Mouse (Mus musculus) lung, postnatal 14 days (tissue): ENCODE measurements at regions not wholly inside any gene's neighbourhood (a gene's known extent, or its start where the extent isn't known, plus 50 kb on each side); places are given as distances from the start of the nearest gene placed in this dataset.

Source experiments
- DNase-seq: peaks from one replicate; pipeline ENCODE4 v3.0.0; 2021

DNA sequence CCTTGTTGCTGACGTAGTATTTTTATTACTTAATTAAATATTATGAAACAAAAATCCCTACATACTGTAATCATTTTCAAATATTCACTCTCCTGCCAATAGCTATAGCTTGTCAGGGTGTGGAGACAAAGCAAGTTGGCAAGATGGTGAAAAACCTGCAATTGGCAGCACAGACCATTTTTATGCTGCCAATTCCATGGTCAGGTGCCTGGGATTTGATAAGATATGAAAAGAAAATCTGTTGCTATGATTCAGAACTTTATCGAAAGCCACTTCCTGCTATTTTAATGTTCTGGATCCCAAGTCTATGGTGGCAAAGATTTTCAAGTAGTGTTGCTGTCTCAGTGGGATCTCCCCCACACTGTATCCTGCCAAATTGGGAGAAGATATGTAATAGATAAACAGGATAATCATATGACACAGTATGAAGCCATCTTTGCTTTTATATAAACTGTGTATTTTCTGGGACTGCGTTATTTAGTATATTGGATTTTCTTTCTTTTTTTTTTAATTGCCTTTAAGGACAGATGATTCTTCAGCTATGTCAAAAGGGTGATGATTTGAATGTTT is 165.3 kb upstream of the Lrrc3b start:
- DNase-seq, result no peak

DNA sequence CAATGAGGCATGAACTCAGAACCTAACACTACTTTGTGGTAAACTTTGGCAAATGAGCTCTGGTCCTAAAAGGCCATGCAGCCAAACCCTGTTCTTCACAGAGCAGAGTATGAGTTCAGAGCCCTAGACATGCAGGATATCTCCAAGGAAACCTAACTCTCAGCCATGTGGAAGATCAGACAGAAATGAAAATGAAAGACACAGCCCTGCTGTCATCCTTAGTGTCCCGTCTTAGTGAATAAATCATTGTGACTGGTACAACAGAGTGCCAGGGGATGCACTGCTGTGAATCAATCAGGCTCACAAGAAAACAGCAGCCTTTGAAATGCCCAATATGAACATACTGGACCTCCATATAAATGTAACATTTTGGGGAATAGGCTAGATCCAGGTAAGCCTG is 171.4 kb upstream of the Lrrc3b start:
- DNase-seq, result no peak

DNA sequence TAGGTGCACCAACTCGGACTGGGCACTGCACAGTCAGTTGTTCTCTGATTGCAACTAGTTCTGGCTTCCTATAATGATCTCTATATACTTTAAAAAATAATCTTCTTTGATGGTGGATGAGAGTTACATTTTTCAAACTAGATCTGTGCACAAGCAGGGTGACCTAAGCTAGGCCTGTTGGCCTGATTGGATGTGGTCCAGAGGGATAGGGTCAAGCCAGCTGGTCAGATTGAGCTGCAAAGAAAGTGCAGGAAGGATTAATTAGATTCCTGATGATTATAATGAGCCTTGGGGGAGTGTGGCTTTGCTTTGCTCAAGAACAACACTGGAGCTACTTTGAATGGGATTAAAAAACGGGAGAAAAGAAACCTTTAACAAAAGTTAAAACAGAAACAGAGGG is 195.8 kb upstream of the Lrrc3b start:
- no peak for DNase-seq

DNA sequence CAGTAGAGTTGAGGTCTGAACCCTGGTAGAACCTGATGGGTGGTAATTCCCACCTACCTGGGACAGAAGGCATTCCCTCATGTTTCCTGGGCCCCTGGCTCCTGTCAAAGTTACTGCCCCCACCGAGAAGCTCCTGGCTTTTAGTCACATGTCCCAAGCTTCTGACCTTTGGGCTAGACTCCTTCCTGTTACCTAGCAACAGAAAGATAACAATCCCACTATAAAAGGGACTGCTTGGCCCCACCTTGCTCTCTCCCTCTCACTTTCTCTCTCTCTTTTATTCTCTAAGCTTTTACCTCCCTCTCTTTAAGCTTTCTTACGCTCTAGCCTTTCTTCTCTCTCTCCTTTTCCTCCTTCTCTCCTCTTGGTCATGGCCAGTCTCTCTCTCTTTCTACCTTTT is 198.9 kb upstream of the Lrrc3b start:
- DNase-seq, result no peak

DNA sequence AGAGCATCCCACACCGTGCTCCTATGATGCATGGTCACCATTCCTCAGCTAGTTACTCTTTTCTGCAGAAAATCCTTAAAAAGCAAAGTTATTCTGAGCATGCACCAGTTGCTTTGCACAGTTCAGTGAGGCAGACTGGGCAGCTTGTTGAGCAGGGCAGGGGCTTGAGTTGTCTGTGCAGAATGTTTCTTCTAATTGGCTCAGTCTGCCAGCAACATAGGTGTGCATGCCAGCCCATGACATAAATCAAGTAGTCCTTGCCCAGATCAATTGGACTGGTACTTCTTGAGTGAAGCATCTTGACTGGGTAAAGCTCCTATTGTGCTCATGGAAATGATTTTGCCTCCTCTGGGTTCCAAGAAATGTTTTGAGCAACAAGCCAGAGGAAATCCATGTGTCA is 200.1 kb upstream of the Lrrc3b start:
- no peak for DNase-seq

DNA sequence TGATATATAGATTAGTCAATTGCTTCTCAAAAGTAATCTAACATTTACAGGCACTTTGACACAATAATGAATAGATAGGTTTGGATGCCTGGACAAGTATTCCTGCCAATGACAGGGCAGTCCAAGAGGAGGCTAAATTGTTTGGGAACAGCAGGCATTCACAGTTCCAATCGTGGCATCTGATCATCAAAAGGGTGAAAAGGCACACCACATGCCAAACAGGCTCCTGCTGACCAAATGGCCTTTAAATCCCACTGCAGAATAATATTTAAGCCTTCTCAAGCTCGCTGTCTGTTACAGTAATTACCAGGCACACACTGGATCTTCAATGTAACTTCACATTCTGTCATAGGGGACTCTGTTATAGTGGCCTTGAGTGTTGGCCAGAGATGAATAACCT is 222.1 kb upstream of the Lrrc3b start:
- no peak for DNase-seq

DNA sequence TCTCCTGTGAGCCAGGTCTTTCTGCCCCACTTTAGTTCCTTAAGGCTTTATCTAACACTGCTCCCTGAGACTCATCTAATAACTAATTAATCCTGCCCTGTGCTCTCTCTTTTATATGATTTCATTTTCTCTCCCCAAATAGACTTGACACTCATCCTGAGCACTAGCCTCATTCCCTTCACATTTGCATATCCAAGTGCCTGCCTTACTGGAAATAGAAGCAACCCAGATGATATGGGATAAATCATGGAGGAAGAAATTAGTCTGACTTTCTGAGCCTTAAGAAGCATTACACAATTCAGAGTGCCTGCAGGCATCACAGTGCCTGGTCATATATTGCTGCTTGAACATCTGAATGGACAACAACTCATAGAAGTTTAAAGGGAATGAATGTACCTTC is 233.5 kb upstream of the Lrrc3b start:
- no peak for DNase-seq

DNA sequence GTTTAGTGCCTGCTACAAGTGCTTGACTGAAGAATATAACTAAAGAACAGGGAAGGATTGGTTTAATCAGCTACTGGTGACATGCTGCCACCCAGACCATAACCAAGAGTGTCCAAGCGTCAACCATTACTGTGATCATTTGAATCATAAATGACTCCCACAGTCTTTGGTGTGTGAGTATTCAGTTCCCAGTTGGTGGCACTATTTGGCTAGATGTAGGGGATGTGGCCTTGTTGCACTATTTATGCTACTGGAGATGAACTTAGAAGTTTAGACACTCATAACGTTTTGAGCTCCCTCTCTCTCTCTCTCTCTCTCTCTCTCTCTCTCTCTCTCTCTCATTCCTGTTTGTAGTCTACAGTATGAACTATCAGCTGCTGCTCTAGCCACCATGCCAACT is 238.4 kb upstream of the Lrrc3b start:
- DNase-seq, result no peak

DNA sequence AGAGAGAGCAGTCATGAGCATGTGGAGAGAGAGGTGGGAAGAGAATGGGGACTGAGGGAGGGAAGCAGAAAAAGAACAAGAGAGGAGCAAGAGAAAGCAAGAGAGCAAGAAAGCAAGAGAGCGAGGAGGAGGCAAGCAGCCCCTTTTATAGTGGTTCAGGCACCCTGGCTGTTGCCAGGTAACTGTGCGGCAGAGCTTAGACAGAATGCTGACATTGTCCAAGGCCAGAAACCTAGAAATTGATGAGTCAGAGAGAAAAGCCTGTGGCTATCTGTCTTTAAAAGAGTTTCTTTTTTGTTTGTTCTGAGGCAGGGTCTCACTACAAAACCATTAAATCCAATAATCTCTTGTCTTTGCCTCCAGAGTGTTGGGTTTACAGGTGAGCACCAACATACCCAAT is 240.7 kb upstream of the Lrrc3b start:
- no peak for DNase-seq

DNA sequence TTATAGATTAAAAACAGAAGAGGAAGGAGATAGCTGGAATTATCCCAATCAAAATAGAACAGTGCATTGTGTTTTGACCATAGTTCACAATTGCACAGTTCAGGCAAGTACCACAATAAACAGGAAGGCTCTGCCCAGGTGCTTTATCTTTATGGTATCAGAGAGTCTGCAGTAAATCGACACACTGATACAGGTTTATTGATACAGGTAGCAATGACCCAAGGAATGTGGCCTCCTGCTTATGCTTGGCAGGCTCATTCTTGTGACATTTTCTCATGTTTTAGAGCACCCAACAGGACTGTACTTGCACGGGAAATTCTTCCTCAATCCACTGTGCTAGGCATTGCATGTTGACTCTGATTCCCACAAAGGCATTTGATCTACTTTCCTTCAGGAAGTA is 259.2 kb upstream of the Lrrc3b start:
- DNase-seq, result no peak

DNA sequence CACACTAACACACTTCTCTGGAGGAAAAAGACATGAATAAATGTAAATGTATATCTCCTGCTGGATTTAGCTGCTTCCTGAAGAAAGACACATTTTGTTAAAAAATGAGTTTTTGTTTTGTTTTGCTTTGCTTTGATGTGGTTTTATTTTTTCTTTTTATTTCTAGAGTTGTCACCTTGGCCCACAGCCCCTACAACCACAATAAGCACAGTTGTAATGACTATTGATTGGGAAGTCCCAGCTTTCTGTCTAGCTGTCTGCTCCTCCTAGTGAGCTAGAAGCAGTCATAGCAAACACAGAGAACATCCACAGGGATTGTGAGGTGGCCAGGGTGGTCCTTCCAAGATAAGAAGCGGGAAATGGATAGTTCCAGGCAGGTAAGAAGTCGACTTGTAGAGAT is 259.8 kb upstream of the Lrrc3b start:
- no peak for DNase-seq

DNA sequence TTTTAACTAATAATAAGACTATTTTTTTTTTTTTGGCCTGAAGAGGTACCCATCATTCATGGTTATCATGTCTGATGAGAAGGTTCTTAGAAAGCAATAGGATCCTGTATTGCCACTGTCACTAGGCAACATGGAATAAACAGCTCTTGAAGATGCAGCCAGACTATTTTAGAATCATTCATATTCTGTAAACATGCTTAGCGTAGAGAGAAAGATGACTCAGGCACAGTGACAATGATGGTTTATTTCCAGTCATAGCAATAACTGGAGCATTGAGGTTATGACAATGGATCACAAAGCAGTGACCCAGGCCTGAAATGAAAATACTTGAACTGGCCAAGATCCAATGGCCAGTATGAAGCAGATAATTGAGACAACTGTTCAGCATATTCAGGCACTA is 283.3 kb upstream of the Lrrc3b start:
- no peak for DNase-seq

DNA sequence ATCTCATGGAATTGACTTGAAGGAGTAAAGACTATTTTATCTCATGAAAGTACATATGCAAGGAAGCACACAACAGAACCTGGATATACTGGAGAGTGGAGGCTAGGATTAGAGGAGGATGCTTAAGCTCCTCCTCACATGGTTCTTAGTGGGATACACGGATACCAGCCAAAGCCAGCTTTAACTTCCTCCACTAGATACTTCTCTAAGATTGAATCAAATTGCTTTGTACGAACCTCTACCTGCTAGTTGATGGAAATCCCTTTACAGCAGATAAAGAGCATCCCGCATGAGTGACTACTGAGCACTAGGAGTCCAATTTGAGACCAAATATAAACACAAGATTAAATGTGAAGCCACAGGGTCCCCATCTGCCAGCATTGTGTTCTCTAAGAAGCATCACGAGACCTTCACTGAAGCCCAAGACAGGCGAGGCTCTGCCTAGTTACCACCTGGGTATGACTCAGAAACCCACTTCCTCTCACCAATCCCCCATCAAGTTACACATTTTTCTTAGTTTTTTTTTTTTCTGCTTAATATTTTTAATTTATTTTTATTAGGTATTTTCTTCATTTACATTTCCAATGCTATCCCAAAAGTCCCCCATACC is 307.9 kb upstream of the Lrrc3b start:
- no peak for DNase-seq

DNA sequence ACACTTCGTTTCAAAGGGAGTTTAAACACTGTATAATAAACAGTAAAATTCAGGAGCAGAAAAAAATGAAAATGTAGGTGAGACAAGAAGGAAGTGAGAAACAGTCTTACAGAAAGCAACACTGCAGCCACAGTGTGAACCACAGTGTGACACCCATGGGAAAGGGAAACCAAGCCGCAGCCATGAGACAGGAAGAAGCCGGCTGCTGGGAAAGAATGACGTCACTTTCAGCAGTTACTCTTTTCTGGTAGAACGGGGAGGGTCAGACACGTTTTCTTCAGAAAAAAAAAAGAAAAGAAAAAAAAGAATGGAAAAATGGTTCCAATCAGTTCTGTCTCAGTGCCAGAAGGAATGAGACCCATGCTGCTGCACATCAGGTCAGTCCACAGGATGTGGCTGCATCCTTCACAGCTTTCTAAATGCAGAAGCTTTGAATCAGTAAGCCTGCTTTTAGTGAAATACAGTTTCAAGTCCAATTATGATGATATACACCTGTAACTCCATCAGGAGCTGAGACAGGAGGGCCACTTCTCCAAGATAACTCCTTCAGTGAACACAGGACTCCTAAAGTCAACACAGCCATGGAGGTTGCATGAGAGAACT is 331.2 kb upstream of the Lrrc3b start:
- DNase-seq, result no peak

DNA sequence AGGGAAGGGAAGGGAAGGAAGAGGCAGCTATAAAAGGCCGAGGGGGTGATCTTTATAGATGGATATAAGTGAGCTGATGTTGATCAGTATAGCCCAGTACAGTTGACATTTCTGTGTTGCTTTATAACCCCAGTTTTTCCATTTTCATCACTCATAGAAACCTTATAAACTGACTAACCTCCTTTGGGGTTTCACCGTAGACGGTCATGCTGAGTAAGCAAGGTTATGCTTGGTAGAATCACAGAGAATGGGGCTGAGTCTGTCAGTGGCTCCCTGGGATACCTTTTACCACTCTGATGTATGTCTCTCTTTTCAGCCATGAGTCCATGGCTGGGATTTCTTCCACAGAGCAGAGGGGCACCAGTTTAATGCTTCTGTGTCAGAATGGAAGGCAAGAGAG is 345.9 kb upstream of the Lrrc3b start:
- no peak for DNase-seq

DNA sequence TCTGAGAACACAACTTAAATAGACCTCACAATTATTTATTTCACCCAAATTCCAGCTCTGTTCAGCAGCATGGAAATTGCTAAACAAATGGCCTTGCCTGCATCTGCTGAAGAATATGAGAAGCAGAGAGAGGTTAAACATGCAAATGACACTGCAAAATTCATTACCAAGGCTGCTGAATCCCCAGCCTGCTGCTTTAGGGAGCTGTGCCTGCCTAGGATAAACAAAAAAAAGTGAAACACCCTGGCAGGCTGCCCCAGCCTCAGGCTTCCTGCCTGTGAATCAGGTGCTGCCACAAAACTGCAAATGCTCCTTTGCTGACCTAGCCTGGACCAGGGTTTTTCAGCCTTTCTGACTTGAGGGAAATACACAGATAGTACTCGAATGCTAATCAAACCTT is 346.4 kb upstream of the Lrrc3b start:
- no peak for DNase-seq

DNA sequence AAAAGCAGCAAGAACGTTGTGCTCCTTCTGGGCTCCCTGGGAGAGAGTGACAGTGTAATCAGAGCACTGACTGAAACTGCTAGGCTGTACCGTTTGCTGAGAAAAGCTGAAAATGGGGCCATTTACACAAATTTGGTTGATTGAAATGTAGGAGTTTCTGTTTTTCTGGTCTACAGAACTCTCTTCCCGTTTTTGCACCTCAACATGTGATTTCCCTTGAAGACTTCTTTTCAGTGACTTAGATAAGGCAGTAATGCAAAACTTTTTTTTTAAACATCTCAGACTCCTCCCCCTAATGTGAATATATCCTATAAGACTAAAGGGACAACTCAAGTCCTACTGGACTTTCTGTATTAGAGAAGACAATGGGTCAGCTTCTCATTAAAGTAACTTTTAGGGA is 356.9 kb upstream of the Lrrc3b start:
- no peak for DNase-seq

DNA sequence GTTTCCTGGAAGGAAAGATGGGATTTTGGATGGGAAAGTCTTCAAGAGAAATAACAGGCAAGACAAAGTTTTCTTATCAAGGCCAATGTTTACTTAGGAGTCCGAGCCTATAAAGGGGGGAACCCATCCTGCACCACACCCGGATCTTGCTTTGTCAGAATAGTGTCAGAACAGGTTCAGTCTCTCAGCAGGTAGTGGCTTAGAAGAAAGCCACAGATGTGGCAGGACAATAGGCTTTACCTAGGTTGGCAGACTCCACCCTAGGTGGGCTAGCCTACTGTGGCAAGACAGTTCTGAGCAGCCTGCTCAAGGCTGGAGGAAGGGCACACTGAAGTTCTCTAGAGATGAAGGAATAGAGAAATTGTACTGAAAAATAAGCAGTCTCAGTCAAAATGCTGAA is 358.2 kb upstream of the Lrrc3b start:
- no peak for DNase-seq

DNA sequence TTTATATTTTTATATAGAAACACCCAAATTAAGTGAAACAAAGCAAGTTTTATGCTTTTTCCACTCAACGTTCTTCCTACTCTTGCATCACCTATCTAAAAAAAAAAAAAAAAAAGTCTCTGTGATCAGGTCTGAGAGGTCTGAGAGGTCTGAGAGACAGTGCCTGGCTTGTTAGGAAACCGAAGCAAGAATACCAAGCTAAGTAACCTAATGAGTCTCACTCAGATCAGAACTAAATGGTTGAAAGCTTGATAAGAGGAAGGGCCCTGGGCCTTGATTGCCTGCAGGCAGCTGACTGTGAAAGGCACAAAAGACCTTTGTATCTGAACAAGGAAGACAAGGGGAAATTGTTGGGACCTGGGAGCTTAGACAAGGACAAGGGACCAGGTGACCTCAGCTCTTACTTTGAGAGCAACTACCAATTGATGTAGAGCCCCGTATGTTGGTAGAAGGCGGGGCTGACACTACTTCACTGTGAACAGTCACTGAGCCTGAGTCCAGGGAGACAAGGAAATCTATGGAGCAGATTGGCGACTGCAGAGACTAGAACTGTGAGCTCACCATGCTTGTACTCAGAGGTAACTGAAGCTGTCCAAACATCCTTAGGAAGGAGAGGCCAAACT is 362.8 kb upstream of the Lrrc3b start:
- no peak for DNase-seq

DNA sequence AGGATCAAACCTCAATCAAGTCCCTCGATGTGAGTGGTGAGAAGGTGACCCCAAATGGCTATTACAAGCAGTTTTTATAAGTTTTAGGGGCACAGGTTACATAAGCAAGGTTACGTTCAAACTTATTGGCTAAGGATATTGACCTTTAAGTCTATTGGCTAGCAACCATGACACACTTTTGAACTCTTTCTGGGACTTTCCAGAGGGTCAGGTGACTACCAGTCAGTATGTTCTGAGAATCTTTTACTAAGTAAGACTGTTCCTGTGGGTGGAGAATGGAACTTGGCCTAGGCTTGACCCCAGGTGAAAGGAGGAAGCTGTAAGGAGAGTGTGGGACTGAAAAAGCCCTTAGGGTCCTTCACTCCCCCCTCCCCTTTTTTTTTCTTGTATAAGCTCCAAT is 370.3 kb upstream of the Lrrc3b start:
- DNase-seq, result no peak

DNA sequence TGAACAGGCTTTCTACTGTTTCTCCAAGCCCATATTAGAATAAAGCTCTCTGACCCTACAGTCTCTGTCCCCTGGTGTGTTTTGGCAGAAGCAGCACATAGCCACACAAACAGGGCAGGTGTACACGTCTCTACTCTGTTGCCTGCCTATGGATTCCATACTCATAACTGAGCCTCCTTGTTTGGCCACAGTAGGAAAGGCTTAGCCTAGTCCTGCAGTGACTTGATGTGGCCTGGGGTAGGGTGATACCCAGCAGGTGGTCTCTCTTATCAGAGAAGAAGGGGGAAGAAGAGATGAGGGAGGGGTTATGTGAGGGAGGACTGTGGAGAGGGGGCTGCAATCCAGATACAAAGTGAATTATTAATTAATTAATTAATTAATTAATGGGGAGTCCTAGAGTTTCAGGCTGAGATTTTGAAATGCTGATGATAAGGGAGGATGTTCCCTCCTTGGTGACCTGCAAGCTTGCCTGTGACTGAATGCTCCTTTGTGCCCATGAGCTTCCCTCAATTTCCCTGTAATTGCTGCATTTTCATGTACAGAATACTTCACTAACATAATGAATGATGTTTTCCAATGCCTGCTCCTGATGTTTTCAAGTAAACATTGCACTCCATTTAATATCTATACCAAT is 402.7 kb upstream of the Lrrc3b start:
- no peak for DNase-seq

DNA sequence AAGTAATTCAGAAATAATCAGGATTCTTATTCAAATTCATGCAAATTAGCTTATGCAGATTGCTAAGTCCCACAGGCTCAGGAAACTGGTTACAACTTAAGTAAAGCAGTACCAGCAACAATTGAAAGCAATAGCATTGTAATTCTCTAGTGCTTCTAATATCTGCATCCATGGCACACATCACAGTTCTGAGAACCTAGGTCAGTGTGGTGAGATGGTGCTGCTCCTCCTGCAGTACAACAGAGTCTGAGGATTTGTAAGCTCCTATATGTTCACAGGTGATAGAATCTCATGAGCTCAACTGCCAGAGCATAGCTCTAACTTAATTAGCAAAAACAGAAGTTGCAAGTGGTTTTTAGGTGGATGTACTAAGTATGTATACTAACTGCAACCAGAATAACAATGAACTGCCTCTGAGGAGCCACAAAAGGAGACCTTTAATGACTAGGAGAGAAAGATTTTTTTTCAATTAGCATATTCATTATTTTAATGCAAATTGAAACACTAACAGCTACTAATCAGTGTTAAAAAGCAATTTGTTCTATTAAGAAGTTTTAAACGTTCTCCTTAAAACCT is 403.3 kb upstream of the Lrrc3b start:
- no peak for DNase-seq

DNA sequence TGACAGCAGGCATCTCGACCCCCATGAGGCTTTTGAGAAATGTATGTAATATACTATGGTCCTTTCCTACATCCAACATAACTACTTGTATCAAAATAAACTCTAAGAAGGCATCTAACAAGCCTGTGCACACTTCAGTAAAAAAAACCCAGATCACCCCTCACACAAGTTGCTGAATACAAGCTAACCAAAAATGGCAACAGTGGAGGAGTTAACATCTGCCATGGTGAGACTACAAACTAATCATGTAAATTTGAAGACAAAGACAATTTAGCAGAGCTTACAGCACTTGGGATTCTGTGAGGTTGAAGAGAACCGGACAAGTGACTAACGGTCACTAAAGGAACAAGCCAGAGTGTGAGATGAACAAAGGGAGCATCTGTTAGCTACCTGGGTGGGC is 380.6 kb upstream of the Ngly1 start:
- DNase-seq, result no peak

DNA sequence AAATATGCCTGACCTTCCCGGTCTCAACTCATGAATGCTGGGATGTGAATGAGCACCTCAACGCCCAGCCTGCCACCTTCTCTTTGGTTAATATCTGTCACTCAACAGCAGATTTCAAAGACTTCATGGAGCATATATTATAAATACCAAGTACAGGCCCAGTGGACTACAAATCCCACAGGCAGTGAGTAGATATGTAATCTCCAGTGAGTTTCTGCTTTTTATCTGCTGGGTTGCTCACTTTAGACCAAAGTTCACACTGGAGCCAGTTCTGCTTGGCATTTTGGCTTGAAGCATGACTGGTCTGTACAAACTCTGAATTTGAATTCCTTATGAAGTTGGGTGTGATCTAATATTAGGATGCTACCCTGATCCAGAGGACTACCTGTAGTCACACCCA is 377.1 kb upstream of the Ngly1 start:
- no peak for DNase-seq
